Mouse (Mus musculus): ENCODE measurements around the gene Akap8. TPM values are rescaled to one million over a fixed set of nuclear protein-coding genes. Genes with fewer than 3 reads are reported as not detected.

Akap8 gene
- polyA plus RNA-seq, 1 experiment from 2014 or later, result 64.8 TPM

GRCm38 (mm10) chr17:32315560-32315959 is 5.5 kb downstream of the Akap8 start:
- no peak overlapping the region for H3K4me2 ChIP-seq
- H3K27ac ChIP-seq, result no peak overlapping the region
- H3K4me3 ChIP-seq, result no peak overlapping the region
- H3K9me3 ChIP-seq (replicated peaks), result no peaks in the 10 kb centered on the region
- H3K4me1 ChIP-seq (replicated peaks), result peaks cover 16% of the 10 kb centered on the region
- H3K9ac ChIP-seq, result no peak overlapping the region
- peaks cover 75% of the 10 kb centered on the region for H3K36me3 ChIP-seq
- no peak for ATAC-seq (replicated peaks; ENCODE audit: insufficient number of reproducible peaks, insufficient read depth, low FRiP score, low read depth)
- WGBS, result 90% methylated on average over 5 of the region's 5 CpGs
- no peaks in the 10 kb centered on the region for H3K27me3 ChIP-seq

GRCm38 (mm10) chr17:32313892-32314291 is 7.1 kb downstream of the Akap8 start:
- H3K36me3 ChIP-seq, result peaks cover 92% of the 10 kb centered on the region
- H3K9me3 ChIP-seq (replicated peaks), result no peaks in the 10 kb centered on the region
- H3K27me3 ChIP-seq, result no peaks in the 10 kb centered on the region
- no peak overlapping the region for H3K9ac ChIP-seq
- H3K4me2 ChIP-seq, result no peak overlapping the region
- no peak overlapping the region for H3K27ac ChIP-seq
- no peak for ATAC-seq (replicated peaks; ENCODE audit: insufficient number of reproducible peaks, insufficient read depth, low FRiP score, low read depth)
- H3K4me3 ChIP-seq, result no peak overlapping the region
- H3K4me1 ChIP-seq (replicated peaks), result peaks cover 6% of the 10 kb centered on the region
- WGBS, result 66% methylated on average over 5 of the region's 5 CpGs

DNA sequence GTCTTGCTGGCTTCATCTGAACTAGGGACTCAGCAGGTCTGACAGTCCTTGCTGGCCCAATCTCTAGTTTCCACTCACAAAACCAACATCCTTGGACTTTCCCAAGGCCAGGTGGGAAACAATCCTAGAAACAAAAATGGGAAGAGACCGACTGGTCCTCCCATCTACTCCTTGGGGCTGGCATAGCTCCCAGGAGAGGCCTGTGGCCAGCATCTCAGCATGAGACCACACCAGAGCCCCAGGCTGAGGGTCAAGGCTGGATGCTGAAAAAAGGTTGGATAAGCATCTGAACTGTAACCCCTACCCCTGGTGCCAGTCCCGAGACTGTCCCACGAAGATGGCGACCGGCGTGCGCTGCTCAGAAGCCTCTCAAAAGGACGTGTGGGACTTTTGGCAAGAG is 8.2 kb downstream of the Akap8 start:
- Histone ChIP-seq H3K27me3 (no peaks in the 10 kb centered on the region), H3K4me3 (no peak overlapping the region), H3K4me2 (no peak overlapping the region), H3K27ac (no peak overlapping the region), H3K4me1 (replicated peaks) (no peaks in the 10 kb centered on the region), H3K9me3 (replicated peaks) (no peaks in the 10 kb centered on the region), H3K9ac (no peak overlapping the region), H3K36me3 (peaks cover 99% of the 10 kb centered on the region)
- 95% methylated on average over 8 of the region's 8 CpGs for WGBS
- ATAC-seq (replicated peaks; ENCODE audit: insufficient number of reproducible peaks, insufficient read depth, low FRiP score, low read depth), result no peak

DNA sequence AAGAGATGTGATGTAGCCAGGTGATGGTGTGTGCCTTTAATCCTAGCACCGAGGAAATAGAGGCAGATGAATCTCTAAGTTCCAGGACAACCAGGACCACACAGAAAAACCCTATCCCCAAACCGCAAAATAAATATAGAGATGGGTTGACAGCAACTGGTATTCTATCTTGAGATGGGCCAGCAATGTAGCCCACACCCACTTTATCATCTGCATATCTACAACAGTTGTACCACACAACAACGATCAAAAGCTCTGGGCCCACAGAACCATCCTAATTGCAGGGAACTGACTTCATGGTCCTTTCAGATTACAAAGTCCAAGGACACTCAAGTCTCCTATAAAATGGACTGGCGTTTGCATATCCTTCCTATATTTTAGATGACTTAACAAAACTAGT is 13.1 kb downstream of the Akap8 start:
- Histone ChIP-seq H3K4me3 (no peak overlapping the region), H3K27ac (no peak overlapping the region), H3K9ac (no peak overlapping the region), H3K36me3 (peaks cover 94% of the 10 kb centered on the region), H3K9me3 (replicated peaks) (no peaks in the 10 kb centered on the region), H3K4me1 (replicated peaks) (no peaks in the 10 kb centered on the region), H3K4me2 (no peak overlapping the region), H3K27me3 (no peaks in the 10 kb centered on the region)
- WGBS, result 90% methylated on average over 4 of the region's 4 CpGs
- ATAC-seq (replicated peaks; ENCODE audit: insufficient number of reproducible peaks, insufficient read depth, low FRiP score, low read depth), result no peak

DNA sequence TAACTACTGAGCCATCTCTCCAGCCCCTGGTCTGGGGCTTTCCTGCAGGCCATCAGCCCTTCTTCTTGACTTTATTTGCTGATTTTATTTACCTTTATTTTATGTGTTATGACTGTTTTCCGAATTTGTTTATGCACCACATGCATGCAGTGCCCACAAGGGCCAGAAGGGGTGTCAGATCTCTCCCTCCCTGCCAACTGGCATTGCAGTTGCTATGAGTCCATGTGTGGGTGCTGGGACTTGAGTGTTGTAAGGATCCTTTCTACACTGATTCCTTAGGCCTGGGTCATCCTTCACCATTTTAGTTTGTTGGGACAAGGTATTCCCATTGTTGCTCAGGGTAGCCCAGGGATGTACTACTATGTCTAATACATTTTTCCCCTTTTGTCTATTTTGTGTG is 22.9 kb downstream of the Akap8 start:
- no peaks in the 10 kb centered on the region for H3K9me3 ChIP-seq (replicated peaks)

DNA sequence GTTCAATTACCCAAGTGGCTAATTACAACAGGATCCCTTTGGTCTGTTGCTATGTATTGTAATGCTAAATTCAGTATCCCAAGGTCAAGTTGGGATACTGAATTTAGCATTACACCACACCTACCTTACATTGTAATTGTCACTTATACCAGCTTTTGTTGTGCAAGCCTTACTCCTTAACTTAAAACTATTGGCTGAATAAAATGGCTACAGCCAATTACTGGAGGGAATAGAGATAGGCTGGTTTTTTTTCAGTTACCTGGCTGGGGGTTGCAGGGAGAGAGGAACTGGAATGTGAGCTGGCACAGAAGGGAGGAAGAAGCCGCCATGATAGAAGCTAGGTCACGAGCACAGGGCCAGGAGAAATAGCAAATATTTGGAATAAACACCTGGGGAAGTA is 25.1 kb downstream of the Akap8 start:
- no peaks in the 10 kb centered on the region for H3K27me3 ChIP-seq
- no peaks in the 10 kb centered on the region for H3K36me3 ChIP-seq
- no peak overlapping the region for H3K27ac ChIP-seq
- H3K9ac ChIP-seq, result no peak overlapping the region
- H3K4me1 ChIP-seq (replicated peaks), result no peaks in the 10 kb centered on the region
- WGBS, result 79% methylated on average over 2 of the region's 2 CpGs
- H3K4me3 ChIP-seq, result no peak overlapping the region
- ATAC-seq (replicated peaks; ENCODE audit: insufficient number of reproducible peaks, insufficient read depth, low FRiP score, low read depth), result no peak
- H3K9me3 ChIP-seq (replicated peaks), result no peaks in the 10 kb centered on the region
- no peak overlapping the region for H3K4me2 ChIP-seq

More for the DNA sequence above, 22.9 kb downstream of the Akap8 start:
- no peaks in the 10 kb centered on the region for H3K36me3 ChIP-seq
- H3K9ac ChIP-seq, result no peak overlapping the region
- H3K27me3 ChIP-seq, result no peaks in the 10 kb centered on the region
- no peak for ATAC-seq (replicated peaks; ENCODE audit: insufficient number of reproducible peaks, insufficient read depth, low FRiP score, low read depth)
- 91% methylated on average over 1 of the region's 1 CpGs for WGBS
- H3K4me1 ChIP-seq (replicated peaks), result no peaks in the 10 kb centered on the region
- no peak overlapping the region for H3K27ac ChIP-seq
- no peak overlapping the region for H3K4me3 ChIP-seq
- H3K4me2 ChIP-seq, result no peak overlapping the region

DNA sequence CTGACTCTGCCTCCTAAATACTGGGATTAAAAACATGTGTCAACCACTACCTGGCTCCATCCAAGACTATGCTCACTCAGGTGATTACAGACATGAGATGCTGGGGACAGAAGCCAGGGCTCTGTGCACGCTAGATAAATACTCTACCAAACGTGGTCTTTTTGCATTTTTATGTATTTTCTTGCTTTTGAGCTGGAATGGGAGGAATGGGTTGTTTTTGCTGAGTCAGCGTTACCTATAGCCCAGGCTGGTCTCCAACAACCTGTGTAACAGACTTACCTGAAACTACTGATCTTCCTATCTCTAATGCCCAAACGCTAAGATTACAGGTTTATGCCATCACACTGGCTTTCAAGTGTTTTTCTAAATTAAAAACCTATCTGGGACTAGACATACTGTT is 25.9 kb downstream of the Akap8 start:
- Histone ChIP-seq H3K4me2 (no peak overlapping the region), H3K27me3 (no peaks in the 10 kb centered on the region), H3K9me3 (replicated peaks) (no peaks in the 10 kb centered on the region), H3K27ac (no peak overlapping the region), H3K4me1 (replicated peaks) (no peaks in the 10 kb centered on the region), H3K36me3 (no peaks in the 10 kb centered on the region), H3K4me3 (no peak overlapping the region), H3K9ac (no peak overlapping the region)
- WGBS, result 73% methylated on average over 4 of the region's 4 CpGs
- no peak for ATAC-seq (replicated peaks; ENCODE audit: insufficient number of reproducible peaks, insufficient read depth, low FRiP score, low read depth)

DNA sequence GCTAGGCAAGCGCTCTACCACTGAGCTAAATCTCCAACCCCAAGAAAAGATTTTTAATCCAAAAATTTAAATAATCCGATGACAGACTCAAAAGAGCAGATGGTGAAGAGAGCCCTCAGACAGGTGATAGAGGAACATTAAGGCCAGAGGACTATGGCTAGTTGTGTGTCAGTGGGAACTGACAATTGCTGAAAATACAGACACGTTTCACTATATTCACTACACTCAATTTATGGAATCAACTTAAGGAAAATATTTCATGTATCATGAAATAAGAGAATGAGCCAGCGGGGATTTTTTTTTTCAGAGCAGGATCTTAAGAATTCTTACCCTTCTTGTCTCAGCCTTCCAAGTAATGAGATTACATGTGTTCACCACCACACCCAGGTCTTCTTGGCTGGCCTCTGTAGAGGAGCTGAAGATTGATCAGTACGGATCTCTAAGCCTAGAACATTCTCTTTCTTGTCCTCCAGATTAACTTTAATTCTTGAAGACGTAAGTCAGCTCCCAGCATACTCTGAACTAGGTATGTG is 35.8 kb downstream of the Akap8 start:
- 44% methylated on average over 6 of the region's 6 CpGs for WGBS
- Histone ChIP-seq H3K27ac (peak overlapping the region; percentile 100), H3K4me3 (peak overlapping the region; percentile 98), H3K9ac (peak overlapping the region; percentile 100), H3K4me2 (peak overlapping the region; percentile 85), H3K36me3 (no peaks in the 10 kb centered on the region), H3K9me3 (replicated peaks) (no peaks in the 10 kb centered on the region), H3K4me1 (replicated peaks) (peaks cover 27% of the 10 kb centered on the region), H3K27me3 (no peaks in the 10 kb centered on the region)
- ATAC-seq (replicated peaks; ENCODE audit: insufficient number of reproducible peaks, insufficient read depth, low FRiP score, low read depth), result no peak

DNA sequence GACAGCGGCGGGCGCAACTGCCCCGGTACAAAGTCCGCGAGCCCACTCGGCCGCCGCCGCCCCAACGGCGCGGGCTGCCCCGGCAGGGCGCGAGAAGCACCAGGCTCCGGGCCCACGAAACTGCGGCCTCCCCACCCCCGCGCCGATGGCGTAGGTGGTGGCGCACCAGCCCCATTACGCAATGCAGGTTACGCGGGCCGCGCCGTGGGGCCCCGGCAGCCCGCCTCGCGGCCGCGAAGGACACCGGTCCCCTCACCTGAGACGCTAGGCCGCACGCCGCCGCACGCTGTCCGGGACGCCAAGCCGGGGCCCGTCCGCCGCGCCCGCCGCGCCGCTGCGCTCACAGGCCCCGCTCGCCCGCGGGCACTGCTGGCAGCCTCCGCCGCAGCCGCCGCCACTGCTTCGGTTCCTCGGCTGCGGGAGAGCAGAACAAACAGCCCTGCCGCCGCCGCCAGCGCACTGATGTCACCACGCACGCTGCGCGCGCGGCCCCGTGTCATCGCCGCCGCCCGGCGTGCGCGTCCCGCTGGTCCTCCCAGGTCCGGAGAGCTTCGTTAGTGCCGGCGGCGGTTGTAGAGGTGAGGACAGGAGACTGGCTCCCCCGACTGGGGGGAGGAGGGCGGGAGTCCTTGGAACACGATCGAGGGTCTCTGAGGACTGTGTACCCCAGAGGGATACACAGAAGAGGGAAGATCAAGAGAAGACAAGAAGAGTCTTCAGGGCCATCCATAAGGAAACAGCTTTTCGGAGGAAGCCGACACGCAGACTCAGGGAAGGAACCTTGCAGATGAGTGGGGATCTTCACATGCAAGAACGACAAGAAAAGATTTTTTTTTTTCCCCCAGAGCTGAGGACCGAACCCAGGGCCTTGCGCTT is 36.5 kb downstream of the Akap8 start, which contains the start of gene Brd4:
TSS of gene Brd4 (minus strand) at position 461 of the 876 bp plus-strand sequence.
- peak; percentile 91 for ATAC-seq (replicated peaks; ENCODE audit: insufficient number of reproducible peaks, insufficient read depth, low FRiP score, low read depth)
- H3K27me3 ChIP-seq, result no peaks in the 10 kb centered on the region
- peaks cover 27% of the 10 kb centered on the region for H3K4me1 ChIP-seq (replicated peaks)
- H3K27ac ChIP-seq, result peak within 1 kb of the TSS; percentile 100
- peak within 1 kb of the TSS; percentile 100 for H3K9ac ChIP-seq
- peak within 1 kb of the TSS; percentile 85 for H3K4me2 ChIP-seq
- under 1% methylated on average over 85 of the region's 100 CpGs for WGBS
- H3K4me3 ChIP-seq, result peak within 1 kb of the TSS; percentile 98
- no peaks in the 10 kb centered on the region for H3K36me3 ChIP-seq
- H3K9me3 ChIP-seq (replicated peaks), result no peaks in the 10 kb centered on the region

GRCm38 (mm10) chr17:32283771-32284221 is 37.2 kb downstream of the Akap8 start:
- no peaks in the 10 kb centered on the region for H3K36me3 ChIP-seq
- peak overlapping the region; percentile 100 for H3K9ac ChIP-seq
- peak overlapping the region; percentile 85 for H3K4me2 ChIP-seq
- peak; percentile 65 for ATAC-seq (replicated peaks; ENCODE audit: insufficient number of reproducible peaks, insufficient read depth, low FRiP score, low read depth)
- peaks cover 27% of the 10 kb centered on the region for H3K4me1 ChIP-seq (replicated peaks)
- peak overlapping the region; percentile 98 for H3K4me3 ChIP-seq
- WGBS, result under 1% methylated on average over 28 of the region's 41 CpGs
- no peaks in the 10 kb centered on the region for H3K27me3 ChIP-seq
- H3K27ac ChIP-seq, result peak overlapping the region; percentile 100
- no peaks in the 10 kb centered on the region for H3K9me3 ChIP-seq (replicated peaks)

DNA sequence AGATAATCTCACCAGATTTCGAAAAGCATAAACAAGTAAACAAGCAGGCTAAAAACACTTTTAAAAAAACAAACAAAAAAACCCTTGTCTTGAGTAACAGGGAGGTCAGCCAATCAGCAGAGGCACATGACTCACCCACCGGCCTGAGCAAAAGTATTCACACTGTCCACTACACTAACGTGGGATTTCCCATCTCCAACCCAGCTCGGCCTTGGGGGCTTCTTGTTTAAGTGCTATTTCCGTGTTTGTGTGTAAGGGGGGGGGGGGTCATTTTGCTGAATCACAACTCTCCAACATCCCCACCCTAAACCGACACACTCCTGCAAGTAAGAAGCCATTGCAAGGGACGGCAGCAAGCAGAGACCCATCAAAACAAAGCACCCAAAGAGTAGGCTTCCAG is 37.7 kb downstream of the Akap8 start:
- peak overlapping the region; percentile 98 for H3K4me3 ChIP-seq
- no peaks in the 10 kb centered on the region for H3K9me3 ChIP-seq (replicated peaks)
- peak overlapping the region; percentile 100 for H3K27ac ChIP-seq
- ATAC-seq (replicated peaks; ENCODE audit: insufficient number of reproducible peaks, insufficient read depth, low FRiP score, low read depth), result no peak
- no peaks in the 10 kb centered on the region for H3K36me3 ChIP-seq
- H3K4me2 ChIP-seq, result peak overlapping the region; percentile 85
- 3% methylated on average over 7 of the region's 7 CpGs for WGBS
- peaks cover 27% of the 10 kb centered on the region for H3K4me1 ChIP-seq (replicated peaks)
- peak overlapping the region; percentile 100 for H3K9ac ChIP-seq
- H3K27me3 ChIP-seq, result no peaks in the 10 kb centered on the region
